Mouse (Mus musculus) 416B (cell line): ENCODE data around the gene Clec10a.

ENCODE experiments used
- DNase-seq: peaks from one replicate; pipeline ENCODE4 v3.0.0; 2011; ENCODE audit warnings: low read depth

Clec10a gene

GRCm38 (mm10) chr11:70218039-70218438 is 62.0 kb downstream of the Clec10a start:
- no peak for DNase-seq

- no peak for DNase-seq
Observed at GRCm38 (mm10) chr11:70218741-70219470, 62.9 kb downstream of the Clec10a start.

DNA sequence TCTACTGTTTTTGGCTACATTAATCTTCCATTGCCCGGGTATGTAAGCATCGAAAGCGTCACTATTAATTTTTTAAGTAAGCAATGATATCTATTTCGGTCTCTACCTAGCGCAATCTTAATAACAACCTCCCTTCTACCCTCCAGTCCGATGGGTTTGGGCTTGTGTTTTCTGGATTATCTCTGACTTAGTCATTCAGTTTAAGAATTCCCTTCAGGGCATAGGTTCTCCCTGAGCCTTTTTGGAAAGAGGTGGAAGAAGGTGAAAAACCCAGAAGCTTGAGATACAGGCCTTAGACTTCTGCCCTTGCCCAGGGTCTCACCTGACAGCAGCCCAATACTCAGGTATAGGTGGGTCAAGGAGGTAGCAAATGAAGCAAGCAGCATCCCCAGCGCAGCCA is 63.9 kb downstream of the Clec10a start:
- DNase-seq: no peak

- no peak for DNase-seq
Observed at GRCm38 (mm10) chr11:70220323-70220722, 64.3 kb downstream of the Clec10a start.
